Mouse (Mus musculus) stomach, postnatal 0 days (tissue): ENCODE data around the gene Prim2.

Experiments used
- CTCF ChIP-seq: IDR thresholded peaks from 2 replicates; pipeline ENCODE4 v1.5.1; 2016; ENCODE audit warnings: antibody characterized with exemption, low read depth, mild to moderate bottlenecking, moderate library complexity
- EP300 ChIP-seq: optimal IDR thresholded peaks from 2 replicates; pipeline ENCODE3; 2016; ENCODE audit warnings: antibody characterized with exemption

DNA sequence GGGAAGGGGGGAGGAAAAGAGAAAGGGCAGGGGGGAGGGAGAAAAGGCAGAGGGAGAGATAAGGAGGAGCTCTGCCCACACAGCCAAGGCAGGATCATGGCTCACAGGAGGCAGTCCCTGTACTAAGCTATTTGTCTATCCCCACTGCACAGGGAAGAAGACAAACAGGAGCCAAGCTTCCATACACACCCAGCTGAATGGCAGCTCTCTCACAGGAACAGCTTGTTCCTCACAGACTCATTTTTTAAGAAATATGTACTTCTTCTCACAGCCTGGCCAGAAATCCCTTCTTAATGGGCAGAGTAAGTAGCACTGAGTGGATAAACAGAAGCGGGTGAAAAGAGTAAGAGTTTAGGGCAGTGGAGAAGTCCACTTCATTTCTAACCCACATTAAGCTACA lies 23.9 kb downstream of the Prim2 start:
- no peak for TF ChIP-seq CTCF
- TF ChIP-seq EP300 = no peak
